Mouse (Mus musculus) hematopoietic stem cell, adult 5-6 weeks (primary cell): ENCODE results near the gene Prps1l1. TPM values are rescaled to one million over a fixed set of nuclear protein-coding genes. Genes with fewer than 3 reads are reported as not detected.

Experiments
- ATAC-seq, 2 experiments: fragments of 125-278 bp in 1 of 2; replicated peaks in 1 of 2; 2 replicates each; pipeline ENCODE4 v1.8.0; 2016 to 2017; ENCODE audit warnings: inconsistent platforms in 2 of 2, mild to moderate bottlenecking in 2 of 2, moderate number of reproducible peaks in 2 of 2, low read depth in 1 of 2, moderate TSS enrichment in 1 of 2; ENCODE audit not compliant: low FRiP score in 2 of 2, poor library complexity in 2 of 2, severe bottlenecking in 2 of 2, insufficient read depth in 1 of 2, low TSS enrichment in 1 of 2
- total RNA-seq: library from RNA; stranded (forward); fragments of 172-1452, 232-1000 nt; gene quantifications from 2 replicates; pipeline ENCODE4 v1.2.3, GENCODE M21; 2017

The Prps1l1 gene
- total RNA-seq, result 1.0 TPM in 1 of 2 replicates, not detected in the other

GRCm38 (mm10) chr12:34984461-34984860, at the start of gene Prps1l1:
TSS of gene Prps1l1 (plus strand) at chr12:34984761.
- peak in 1 of 2 experiments; percentile 36; a peak in 1 of 4 replicates for ATAC-seq

- no peak for ATAC-seq
These were observed 46.6 kb upstream of the Prps1l1 start for GRCm38 (mm10) chr12:34937918-34938317.

- peak in 1 of 2 experiments; percentile 42; a peak in 1 of 4 replicates for ATAC-seq
These were observed 35.4 kb upstream of the Prps1l1 start for GRCm38 (mm10) chr12:34949066-34949706.

GRCm38 (mm10) chr12:34975991-34976390, 8.6 kb upstream of the Prps1l1 start:
- no peak for ATAC-seq

- ATAC-seq, result peak in 1 of 2 experiments; percentile 36; a peak in 1 of 4 replicates
These were observed 1.3 kb downstream of the Prps1l1 start for GRCm38 (mm10) chr12:34985865-34986264.

- ATAC-seq, result no peak
These were observed 5.1 kb downstream of the Prps1l1 start for GRCm38 (mm10) chr12:34989537-34990200.

- ATAC-seq, result peak; percentile 73 to 90
These were observed 5.8 kb downstream of the Prps1l1 start for GRCm38 (mm10) chr12:34990387-34990786.

GRCm38 (mm10) chr12:34991900-34992299, 7.3 kb downstream of the Prps1l1 start:
- no peak for ATAC-seq

GRCm38 (mm10) chr12:34997597-34998182, 13.1 kb downstream of the Prps1l1 start:
- peak; percentile 46 to 58; a peak in 2 of 4 replicates for ATAC-seq

GRCm38 (mm10) chr12:34998778-34999467, 14.4 kb downstream of the Prps1l1 start:
- no peak for ATAC-seq

- ATAC-seq, result no peak
These were observed 15.8 kb downstream of the Prps1l1 start for GRCm38 (mm10) chr12:35000323-35000722.

- ATAC-seq, result no peak
These were observed 21.2 kb downstream of the Prps1l1 start for GRCm38 (mm10) chr12:35005748-35006147.

- ATAC-seq, result no peak
These were observed 23.3 kb downstream of the Prps1l1 start for GRCm38 (mm10) chr12:35007851-35008250.

GRCm38 (mm10) chr12:35008340-35009137, 24.0 kb downstream of the Prps1l1 start:
- ATAC-seq, result no peak

- ATAC-seq, result peak; percentile 37 to 51; a peak in 2 of 4 replicates
These were observed 26.9 kb downstream of the Prps1l1 start for GRCm38 (mm10) chr12:35011462-35011861.

GRCm38 (mm10) chr12:35013950-35014349, 29.4 kb downstream of the Prps1l1 start:
- peak in 1 of 2 experiments; percentile 57; a peak in 2 of 4 replicates for ATAC-seq

GRCm38 (mm10) chr12:35016056-35016455, 31.5 kb downstream of the Prps1l1 start:
- no peak for ATAC-seq
